Mouse (Mus musculus) Muller cell, postnatal 12 days (primary cell): ENCODE measurements around the gene Cdc27.

Source experiments
- DNase-seq: peaks from one replicate; pipeline ENCODE4 v3.0.0-alpha.2; 2015; ENCODE audit errors: inconsistent ontology term

Cdc27 gene

GRCm38 (mm10) chr11:104550406-104550974, at the start of gene Cdc27, which contains the start of gene Myl4:
TSS of gene Cdc27 (minus strand) at chr11:104550620.
TSS of gene Myl4 (plus strand) at chr11:104550663.
- DNase-seq = peak; percentile 98

- peak; percentile 59 for DNase-seq
Observed at GRCm38 (mm10) chr11:104599265-104599945, 49.0 kb upstream of the Cdc27 start.

GRCm38 (mm10) chr11:104596365-104596764, 45.9 kb upstream of the Cdc27 start:
- no peak for DNase-seq

- no peak for DNase-seq
Observed at GRCm38 (mm10) chr11:104592066-104592835, 41.8 kb upstream of the Cdc27 start.

- peak; percentile 55 for DNase-seq
Observed at GRCm38 (mm10) chr11:104590148-104590547, 39.7 kb upstream of the Cdc27 start.

- DNase-seq = no peak
Observed at GRCm38 (mm10) chr11:104589570-104589969, 39.1 kb upstream of the Cdc27 start.

- DNase-seq = no peak
Observed at GRCm38 (mm10) chr11:104588513-104588912, 38.1 kb upstream of the Cdc27 start.

- DNase-seq = no peak
Observed at GRCm38 (mm10) chr11:104587904-104588303, 37.5 kb upstream of the Cdc27 start.

GRCm38 (mm10) chr11:104585495-104585894, 35.1 kb upstream of the Cdc27 start:
- DNase-seq = no peak

GRCm38 (mm10) chr11:104582630-104583364, 32.4 kb upstream of the Cdc27 start:
- no peak for DNase-seq

GRCm38 (mm10) chr11:104582308-104582606, 31.8 kb upstream of the Cdc27 start:
- no peak for DNase-seq

- no peak for DNase-seq
Observed at GRCm38 (mm10) chr11:104581446-104582307, 31.3 kb upstream of the Cdc27 start.

- no peak for DNase-seq
Observed at GRCm38 (mm10) chr11:104580606-104581005, 30.2 kb upstream of the Cdc27 start.

- DNase-seq = no peak
Observed at GRCm38 (mm10) chr11:104580091-104580490, 29.7 kb upstream of the Cdc27 start.

- DNase-seq = no peak
Observed at GRCm38 (mm10) chr11:104579575-104579974, 29.2 kb upstream of the Cdc27 start.

GRCm38 (mm10) chr11:104579084-104579483, 28.7 kb upstream of the Cdc27 start:
- no peak for DNase-seq

GRCm38 (mm10) chr11:104578074-104578473, 27.7 kb upstream of the Cdc27 start:
- DNase-seq = no peak

- DNase-seq = no peak
Observed at GRCm38 (mm10) chr11:104576772-104577612, 26.6 kb upstream of the Cdc27 start.

- DNase-seq = no peak
Observed at GRCm38 (mm10) chr11:104572566-104572965, 22.1 kb upstream of the Cdc27 start.

- DNase-seq = no peak
Observed at GRCm38 (mm10) chr11:104572091-104572490, 21.7 kb upstream of the Cdc27 start.
